In the genomic region with DNA sequence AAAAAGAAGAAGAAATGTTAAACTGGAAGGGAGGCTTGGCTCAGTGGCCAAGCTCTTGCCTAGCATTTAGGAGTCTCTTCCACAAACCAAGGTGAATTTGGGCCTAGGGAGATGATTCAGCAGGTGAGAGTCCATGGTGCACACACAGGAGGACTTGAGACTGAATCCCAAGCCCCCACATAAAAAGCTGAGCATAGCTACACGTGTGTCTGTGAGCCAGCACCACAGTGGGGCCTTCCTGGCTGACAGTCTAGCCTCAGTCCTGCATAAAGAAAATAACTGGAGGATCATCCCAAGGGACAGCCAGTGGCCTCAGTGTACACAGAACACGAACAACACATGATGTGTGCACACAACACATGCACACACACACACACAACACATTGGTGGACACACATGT, we compare ENCODE assay signal across 18 mouse cellular contexts. TPM values are rescaled to one million over a fixed set of nuclear protein-coding genes. Genes with fewer than 3 reads are reported as not detected.
"Had no signal": no experiment of that assay in that cellular context is flagged by ENCODE, and none has a peak within 500 bp of the region (broad histone marks: within the 10 kb centered on the region; RNA-seq: fewer than 3 reads in every experiment).

No protein-coding gene starts in this region.

- H3K36me3 ChIP-seq: liver, embryonic 15.5 days; midbrain, embryonic 13.5 days; midbrain, embryonic 15.5 days; neural tube, embryonic 12.5 days; stomach, embryonic 15.5 days had no signal

- H3K4me1 ChIP-seq: midbrain, embryonic 13.5 days; midbrain, embryonic 15.5 days; neural tube, embryonic 12.5 days; stomach, embryonic 15.5 days had no signal

- H3K4me3 ChIP-seq: liver, embryonic 15.5 days; megakaryocyte, embryonic 14.5 days; midbrain, embryonic 13.5 days; midbrain, embryonic 15.5 days; neural tube, embryonic 12.5 days; stomach, embryonic 15.5 days had no signal

- DNase-seq: lung, adult 18-20 months; lung, embryonic 14.5 days; lung, postnatal 10 days; right cerebral cortex, postnatal 14 days; thymus, adult 2 months; thymus, postnatal 36 days had no signal

- H3K27ac ChIP-seq: midbrain, embryonic 13.5 days; midbrain, embryonic 15.5 days; neural tube, embryonic 12.5 days; stomach, embryonic 15.5 days; stomach, postnatal 0 days had no signal

RNA-seq across cellular contexts. Expression of a gene that starts 23.6 kb away (rescaled TPM):
- total RNA-seq: monocyte, adult 5-6 weeks; neutrophil, adult 5-6 weeks had no signal

RNA-seq across cellular contexts. Expression of a gene that starts 57.7 kb away (rescaled TPM):
- total RNA-seq: megakaryocyte progenitor cell, adult 5-6 weeks; monocyte, adult 5-6 weeks; neutrophil, adult 5-6 weeks had no signal
- polyA plus RNA-seq: liver, embryonic 15.5 days; lung, embryonic 14.5 days; lung, embryonic 16.5 days; spleen, adult 2 months; stomach, postnatal 0 days had no signal
